Mouse (Mus musculus): ENCODE data around the gene Smoc2.
A peak's percentile ranks its signal among the peaks of the same experiment; 100 is the strongest.

The Smoc2 gene

GRCm38 (mm10) chr17:14279966-14280300, 627 bp downstream of the Smoc2 start:
- DNase-seq: no peak

GRCm38 (mm10) chr17:14280425-14280833, 1.1 kb downstream of the Smoc2 start:
- DNase-seq: no peak

DNA sequence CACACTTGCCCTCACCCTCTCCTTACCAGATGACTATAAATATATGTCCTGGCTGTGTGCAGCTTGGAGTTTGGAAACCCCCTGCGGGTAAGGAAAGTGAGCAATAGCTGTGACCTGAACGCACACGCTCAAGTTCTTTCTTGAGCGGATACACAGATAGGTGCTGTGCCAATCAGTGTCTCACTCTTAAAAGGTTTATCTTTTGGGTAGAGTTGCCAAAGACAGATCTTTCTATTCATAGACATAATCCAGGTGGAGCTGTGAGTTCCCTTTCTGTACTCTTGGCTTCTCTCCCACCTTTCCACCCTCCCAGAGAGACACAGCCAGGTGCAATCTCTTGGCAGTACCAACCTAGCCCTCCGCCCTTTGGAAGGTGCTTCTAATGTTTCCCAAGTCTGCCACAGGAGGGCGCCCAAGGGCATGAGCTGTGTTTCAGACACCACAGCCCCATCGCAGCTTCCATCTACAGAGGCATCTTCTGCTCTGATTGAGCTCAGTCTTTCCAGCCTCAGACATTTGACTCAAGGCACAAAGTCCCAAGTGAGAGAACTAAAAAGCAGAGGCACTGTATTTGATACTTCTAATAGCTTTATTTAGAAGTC, 8.8 kb downstream of the Smoc2 start:
- DNase-seq: peak; percentile 71

GRCm38 (mm10) chr17:14293617-14294016, 14.3 kb downstream of the Smoc2 start:
- DNase-seq: no peak

- DNase-seq: no peak
Measured at GRCm38 (mm10) chr17:14295146-14295545, 15.8 kb downstream of the Smoc2 start.

- no peak for DNase-seq
Measured at GRCm38 (mm10) chr17:14300361-14300760, 21.1 kb downstream of the Smoc2 start.

- DNase-seq: no peak
Measured at GRCm38 (mm10) chr17:14301491-14302344, 22.4 kb downstream of the Smoc2 start.

DNA sequence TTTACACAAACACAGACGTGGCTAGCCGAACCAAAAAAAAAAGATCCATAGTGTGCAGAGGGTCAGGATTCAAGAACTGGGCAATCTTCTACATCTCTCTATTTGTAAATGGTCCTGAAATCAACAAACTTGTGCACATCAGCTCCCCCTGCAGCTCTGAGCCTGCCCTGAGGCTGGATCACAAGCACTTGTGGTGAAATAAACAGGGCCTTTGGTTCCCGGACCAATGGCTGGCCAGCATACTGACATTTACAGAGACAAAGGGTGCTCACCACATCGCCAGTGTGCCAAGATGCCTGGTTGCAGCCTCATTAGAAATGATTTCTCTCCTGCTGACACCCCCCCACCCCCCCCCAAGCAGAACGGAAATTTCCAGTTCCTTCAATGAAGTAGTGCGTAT, 23.1 kb downstream of the Smoc2 start:
- no peak for DNase-seq

GRCm38 (mm10) chr17:14303722-14304121, 24.4 kb downstream of the Smoc2 start:
- no peak for DNase-seq

GRCm38 (mm10) chr17:14309884-14310283, 30.6 kb downstream of the Smoc2 start:
- no peak for DNase-seq

- DNase-seq: no peak
Measured at GRCm38 (mm10) chr17:14312440-14312839, 33.1 kb downstream of the Smoc2 start.

DNA sequence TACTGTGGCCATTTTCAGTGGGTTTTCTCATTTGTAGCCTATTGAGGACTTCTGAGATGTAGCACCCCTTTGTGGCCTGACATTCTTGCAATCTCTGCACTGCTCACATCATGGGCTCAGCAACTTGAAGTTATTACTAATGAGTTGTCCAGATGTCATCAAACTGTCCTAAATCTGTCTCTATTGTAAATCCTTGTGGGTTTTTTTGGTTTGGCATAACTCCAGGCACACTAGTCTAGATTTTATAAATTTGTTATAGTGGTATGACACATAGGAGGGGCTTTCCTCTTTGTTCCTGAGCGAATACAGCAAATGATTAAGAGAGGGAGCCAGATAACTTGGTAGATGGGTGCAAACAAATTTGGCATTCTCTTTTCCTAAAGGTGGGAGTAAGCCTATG, 35.0 kb downstream of the Smoc2 start:
- no peak for DNase-seq

DNA sequence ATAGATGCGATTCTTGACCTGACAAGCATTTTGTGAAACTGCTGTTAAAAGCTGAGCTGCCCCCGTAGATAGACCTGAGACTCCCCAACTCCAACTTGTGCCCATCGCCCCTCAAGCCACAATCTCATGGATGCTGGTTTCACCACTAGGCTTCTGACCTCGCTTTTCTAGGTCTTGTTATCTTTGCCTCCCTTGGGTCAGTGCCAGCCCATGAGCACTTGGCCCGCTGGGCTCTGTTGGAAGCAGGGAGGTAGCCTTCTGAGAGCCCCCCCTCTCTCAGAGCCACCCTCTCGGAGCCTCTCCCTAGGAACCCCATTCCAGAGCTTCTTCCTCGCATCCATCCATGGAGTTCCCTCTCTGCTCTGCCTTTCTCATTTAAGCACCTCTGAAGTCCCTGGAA, 37.2 kb downstream of the Smoc2 start:
- no peak for DNase-seq

DNA sequence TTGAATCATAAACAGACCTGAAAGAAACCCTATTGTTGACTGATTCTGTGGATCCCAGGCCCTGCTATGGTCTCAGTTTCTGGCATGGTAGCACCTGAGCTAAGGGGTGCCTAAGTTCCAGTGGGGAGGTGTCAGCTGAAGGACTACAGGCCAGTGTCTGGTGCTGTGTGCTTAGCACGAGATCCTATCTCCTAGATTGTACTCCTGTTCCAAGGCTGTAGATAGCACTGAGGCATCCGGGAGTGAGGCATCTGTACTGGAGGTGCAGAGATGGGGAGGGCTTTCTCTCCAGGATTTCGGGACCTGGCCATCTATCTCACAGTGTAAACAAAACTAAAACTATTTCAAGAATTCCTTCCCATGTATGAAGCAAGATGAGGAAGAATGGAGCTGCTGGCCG, 38.1 kb downstream of the Smoc2 start:
- DNase-seq: no peak

- no peak for DNase-seq
Measured at GRCm38 (mm10) chr17:14326156-14326555, 46.9 kb downstream of the Smoc2 start.

DNA sequence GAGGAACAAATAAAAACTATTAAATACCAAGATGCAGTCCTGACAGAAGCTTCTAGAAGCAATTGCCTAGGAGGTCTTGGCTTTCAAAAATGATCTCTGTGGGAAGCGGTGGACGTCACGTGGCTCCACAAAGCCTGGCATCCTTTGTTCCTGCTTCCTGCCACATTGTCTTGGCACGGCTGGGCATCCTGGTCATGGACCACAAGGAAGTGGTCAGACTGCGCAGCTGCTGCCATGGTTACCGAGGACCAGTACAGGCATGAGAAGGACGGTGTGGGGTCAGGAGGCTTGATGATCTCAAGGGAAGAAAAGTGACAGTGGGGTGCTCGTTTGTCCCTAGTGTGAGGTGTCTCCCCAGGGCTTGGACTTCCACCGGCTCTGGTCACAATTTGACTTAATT, 48.7 kb downstream of the Smoc2 start:
- no peak for DNase-seq

DNA sequence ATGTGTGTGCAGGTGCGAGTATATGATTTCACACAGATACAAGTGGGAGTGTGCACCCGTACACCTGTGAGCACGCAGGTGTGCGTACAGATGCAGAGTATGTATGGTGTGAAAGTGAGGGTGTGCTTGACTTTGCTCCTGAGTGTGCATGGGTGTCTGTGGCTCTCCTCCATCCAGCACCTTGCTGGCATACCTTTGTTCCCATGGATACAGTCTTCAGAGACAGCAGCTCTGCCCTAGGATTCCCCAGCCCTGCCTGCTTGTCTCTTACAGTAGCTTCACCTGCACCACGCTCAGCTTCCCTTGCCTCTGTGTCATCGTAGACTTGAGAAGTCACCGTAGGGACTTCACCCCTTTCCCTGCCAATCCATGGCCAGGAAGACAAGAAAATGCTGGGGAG, 51.2 kb downstream of the Smoc2 start:
- DNase-seq: no peak

- no peak for DNase-seq
Measured at GRCm38 (mm10) chr17:14339932-14340557, 60.7 kb downstream of the Smoc2 start.

DNA sequence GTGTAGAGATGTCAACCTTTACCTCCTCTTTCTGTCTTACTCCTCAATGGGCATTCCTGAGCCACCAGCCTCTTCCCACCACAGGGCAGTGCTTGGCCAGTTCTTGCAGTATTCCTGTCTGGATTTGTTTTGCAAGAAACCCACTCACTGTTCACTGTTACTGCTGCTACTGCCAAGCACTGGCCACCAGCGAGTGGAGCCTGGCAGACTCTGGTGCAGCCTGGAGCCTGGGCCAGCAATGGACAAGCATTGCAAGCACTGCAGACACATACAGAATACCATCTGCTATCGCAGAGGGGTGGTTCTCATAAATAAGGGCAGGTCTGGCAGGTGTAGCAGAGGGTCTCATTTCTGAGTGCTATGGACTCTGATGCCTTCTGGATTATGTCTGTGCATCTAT, 61.4 kb downstream of the Smoc2 start:
- DNase-seq: no peak

GRCm38 (mm10) chr17:14342511-14342910, 63.2 kb downstream of the Smoc2 start:
- no peak for DNase-seq

DNA sequence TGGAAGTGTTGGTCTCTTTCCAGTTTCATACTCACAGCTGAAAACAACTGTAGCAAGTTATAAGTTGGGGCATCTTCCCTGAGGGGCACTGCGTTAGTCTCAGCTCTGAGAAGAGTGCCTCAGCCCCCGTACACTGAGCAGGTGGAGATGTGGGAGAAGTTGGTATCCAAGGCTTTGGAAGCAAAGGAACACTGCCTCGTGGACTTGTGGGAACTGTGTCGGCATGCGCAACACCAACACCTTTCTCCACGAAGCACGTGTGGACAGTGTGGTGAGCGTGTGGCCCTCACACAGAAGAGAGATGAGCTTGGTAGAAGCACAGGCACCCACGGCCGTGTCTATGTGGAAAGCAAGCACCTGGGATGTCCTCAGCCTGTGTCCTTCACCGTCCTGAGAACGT, 64.1 kb downstream of the Smoc2 start:
- DNase-seq: no peak

- no peak for DNase-seq
Measured at GRCm38 (mm10) chr17:14345556-14345955, 66.2 kb downstream of the Smoc2 start.

- DNase-seq: no peak
Measured at GRCm38 (mm10) chr17:14346891-14347290, 67.6 kb downstream of the Smoc2 start.

GRCm38 (mm10) chr17:14349086-14349814, 69.9 kb downstream of the Smoc2 start:
- no peak for DNase-seq
